Mouse (Mus musculus) macrophage (primary cell): ENCODE data around the gene Ptprf. TPM values are rescaled to one million over a fixed set of nuclear protein-coding genes. Genes with fewer than 3 reads are reported as not detected.

Source experiments
- H3K27ac ChIP-seq: fragments of 350-480 bp; formaldehyde crosslinking; 2 replicates; pipeline ENCODE4 v1.9.0; 2021
- H3K36me3 ChIP-seq: fragments of 350-480 bp; formaldehyde crosslinking; 2 replicates; pipeline ENCODE4 v1.9.0; 2021; ENCODE audit errors: inconsistent target
- H3K4me3 ChIP-seq: fragments of 350-480 bp; formaldehyde crosslinking; 2 replicates; pipeline ENCODE4 v1.9.0; 2021; ENCODE audit errors: inconsistent target
- H3K79me2 ChIP-seq: fragments of 350-480 bp; formaldehyde crosslinking; 2 replicates; pipeline ENCODE4 v1.9.0; 2021; ENCODE audit errors: inconsistent target
- WGBS: methylation state at CpG from one replicate; pipeline ENCODE4 v1.1.7; 2026; ENCODE audit warnings: inconsistent platforms; ENCODE audit not compliant: missing documents; 5-methylcytosine and 5-hydroxymethylcytosine counted together
- polyA plus RNA-seq: library from polyadenylated mRNA; stranded (reverse); fragments of 250-400 nt; gene quantifications from 3 replicates; pipeline ENCODE4 v1.2.4, GENCODE M21; 2018; ENCODE audit warnings: inconsistent platforms

Gene Ptprf
- polyA plus RNA-seq, 1 experiment from 2014 or later, result 0.34 TPM

GRCm38 (mm10) chr4:118227398-118227797, 63.8 kb downstream of the Ptprf start:
- Histone ChIP-seq H3K79me2 (no peaks in the 10 kb centered on the region), H3K36me3 (no peaks in the 10 kb centered on the region), H3K27ac (no peak overlapping the region), H3K4me3 (no peak overlapping the region)
- WGBS, result 88% methylated on average over 12 of the region's 12 CpGs

GRCm38 (mm10) chr4:118221261-118221660, 69.9 kb downstream of the Ptprf start:
- Histone ChIP-seq H3K36me3 (no peaks in the 10 kb centered on the region), H3K27ac (no peak overlapping the region), H3K4me3 (no peak overlapping the region), H3K79me2 (no peaks in the 10 kb centered on the region)
- WGBS, result 31% methylated on average over 7 of the region's 7 CpGs

GRCm38 (mm10) chr4:118220756-118221155, 70.4 kb downstream of the Ptprf start:
- Histone ChIP-seq H3K36me3 (no peaks in the 10 kb centered on the region), H3K79me2 (no peaks in the 10 kb centered on the region), H3K27ac (no peak overlapping the region), H3K4me3 (no peak overlapping the region)
- 86% methylated on average over 9 of the region's 9 CpGs for WGBS

GRCm38 (mm10) chr4:118219487-118219886, 71.7 kb downstream of the Ptprf start:
- 97% methylated on average over 6 of the region's 6 CpGs for WGBS
- no peak overlapping the region for H3K27ac ChIP-seq
- no peaks in the 10 kb centered on the region for H3K79me2 ChIP-seq
- no peak overlapping the region for H3K4me3 ChIP-seq
- H3K36me3 ChIP-seq, result no peaks in the 10 kb centered on the region

- Histone ChIP-seq H3K4me3 (no peak overlapping the region), H3K27ac (no peak overlapping the region), H3K36me3 (no peaks in the 10 kb centered on the region), H3K79me2 (no peaks in the 10 kb centered on the region)
- WGBS, result 81% methylated on average over 5 of the region's 5 CpGs
These were observed 72.7 kb downstream of the Ptprf start for GRCm38 (mm10) chr4:118218521-118218920.

GRCm38 (mm10) chr4:118216726-118217595, 74.2 kb downstream of the Ptprf start:
- no peaks in the 10 kb centered on the region for H3K79me2 ChIP-seq
- 79% methylated on average over 17 of the region's 17 CpGs for WGBS
- no peaks in the 10 kb centered on the region for H3K36me3 ChIP-seq

GRCm38 (mm10) chr4:118214891-118215290, 76.3 kb downstream of the Ptprf start:
- Histone ChIP-seq H3K4me3 (no peak overlapping the region), H3K27ac (no peak overlapping the region), H3K79me2 (no peaks in the 10 kb centered on the region), H3K36me3 (no peaks in the 10 kb centered on the region)
- 93% methylated on average over 1 of the region's 1 CpGs for WGBS

More at GRCm38 (mm10) chr4:118216726-118217595, 74.2 kb downstream of the Ptprf start:
- Histone ChIP-seq H3K27ac (no peak overlapping the region), H3K4me3 (no peak overlapping the region)

GRCm38 (mm10) chr4:118206918-118207640, 84.1 kb downstream of the Ptprf start:
- 89% methylated on average over 10 of the region's 10 CpGs for WGBS
- Histone ChIP-seq H3K79me2 (no peaks in the 10 kb centered on the region), H3K4me3 (no peak overlapping the region), H3K36me3 (no peaks in the 10 kb centered on the region), H3K27ac (no peak overlapping the region)

- no peak overlapping the region for H3K4me3 ChIP-seq
- no peaks in the 10 kb centered on the region for H3K36me3 ChIP-seq
- WGBS, result 95% methylated on average over 2 of the region's 2 CpGs
- H3K79me2 ChIP-seq, result no peaks in the 10 kb centered on the region
- no peak overlapping the region for H3K27ac ChIP-seq
These were observed 85.3 kb downstream of the Ptprf start for GRCm38 (mm10) chr4:118205906-118206305.

- no peaks in the 10 kb centered on the region for H3K36me3 ChIP-seq
- no peak overlapping the region for H3K27ac ChIP-seq
- no peaks in the 10 kb centered on the region for H3K79me2 ChIP-seq
- H3K4me3 ChIP-seq, result no peak overlapping the region
- WGBS, result 84% methylated on average over 2 of the region's 2 CpGs
These were observed 92.1 kb downstream of the Ptprf start for GRCm38 (mm10) chr4:118199093-118199492.

GRCm38 (mm10) chr4:118198606-118199005, 92.6 kb downstream of the Ptprf start:
- no peak overlapping the region for H3K4me3 ChIP-seq
- H3K36me3 ChIP-seq, result no peaks in the 10 kb centered on the region
- 79% methylated on average over 2 of the region's 3 CpGs for WGBS
- no peak overlapping the region for H3K27ac ChIP-seq
- no peaks in the 10 kb centered on the region for H3K79me2 ChIP-seq

GRCm38 (mm10) chr4:118196185-118196584, 95.0 kb downstream of the Ptprf start:
- no peak overlapping the region for H3K27ac ChIP-seq
- H3K79me2 ChIP-seq, result no peaks in the 10 kb centered on the region
- 88% methylated on average over 10 of the region's 10 CpGs for WGBS
- H3K4me3 ChIP-seq, result no peak overlapping the region
- H3K36me3 ChIP-seq, result no peaks in the 10 kb centered on the region

GRCm38 (mm10) chr4:118180301-118181080, 110.7 kb downstream of the Ptprf start:
- Histone ChIP-seq H3K36me3 (peaks cover 16% of the 10 kb centered on the region), H3K79me2 (peaks cover 23% of the 10 kb centered on the region), H3K27ac (peak overlapping the region; percentile 96), H3K4me3 (peak overlapping the region; percentile 86)
- 16% methylated on average over 17 of the region's 17 CpGs for WGBS

GRCm38 (mm10) chr4:118179467-118180300, 111.5 kb downstream of the Ptprf start, which contains the start of gene Kdm4a:
TSS of gene Kdm4a (minus strand) at chr4:118180043.
- WGBS, result under 1% methylated on average over 37 of the region's 38 CpGs
- H3K4me3 ChIP-seq, result peak within 1 kb of the TSS; percentile 86
- H3K79me2 ChIP-seq, result peaks cover 23% of the 10 kb centered on the region
- peaks cover 24% of the 10 kb centered on the region for H3K36me3 ChIP-seq
- peak within 1 kb of the TSS; percentile 96 for H3K27ac ChIP-seq
